Mouse (Mus musculus): ENCODE measurements around the gene Mdm4. TPM values are rescaled to one million over a fixed set of nuclear protein-coding genes. Genes with fewer than 3 reads are reported as not detected.

The Mdm4 gene
- polyA plus RNA-seq, 1 experiment from 2014 or later = 10.0 TPM

DNA sequence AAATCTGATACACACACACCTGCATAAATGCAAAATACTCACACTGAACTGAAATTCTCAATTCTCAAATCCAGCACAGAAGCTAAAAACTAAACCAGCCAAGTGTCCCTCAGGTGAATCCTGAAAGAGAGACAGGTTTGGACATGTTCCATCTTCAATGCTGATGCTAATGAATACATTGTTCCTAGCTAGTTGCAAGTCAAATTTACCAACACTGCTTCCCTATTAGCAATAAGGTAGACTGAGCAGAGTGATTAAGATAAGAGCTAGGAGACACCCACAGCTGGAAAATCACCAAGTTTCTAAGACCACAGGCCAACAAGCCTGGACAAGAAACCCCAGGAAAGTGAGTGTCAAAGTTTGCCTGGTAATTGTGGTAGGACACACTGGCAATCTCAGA, 11.0 kb downstream of the Mdm4 start:
- no peak overlapping the region for H3K9ac ChIP-seq (ENCODE audit: low read depth, low read length)

GRCm38 (mm10) chr1:133018580-133018979, 11.8 kb downstream of the Mdm4 start:
- H3K9ac ChIP-seq (ENCODE audit: low read depth, low read length) = no peak overlapping the region
- TF ChIP-seq CTCF (IDR thresholded peaks at IDR 0.05; ENCODE audit: low read depth) = no peak
- no peaks in the 10 kb centered on the region for H3K27me3 ChIP-seq (replicated peaks; ENCODE audit: control insufficient read depth, insufficient read depth, low read length)
- H3K36me3 ChIP-seq (ENCODE audit: control insufficient read depth, insufficient read depth) = peaks cover 22% of the 10 kb centered on the region
- 89% methylated on average over 2 of the region's 2 CpGs for WGBS
- H3K27ac ChIP-seq (ENCODE audit: low read depth, low read length) = no peak overlapping the region
- H3K4me2 ChIP-seq (replicated peaks; ENCODE audit: low read depth) = no peak overlapping the region
- no peak overlapping the region for H3K4me3 ChIP-seq (ENCODE audit: low read depth, low read length)
- no peaks in the 10 kb centered on the region for H3K9me3 ChIP-seq (ENCODE audit: control insufficient read depth)
- no peak for ATAC-seq
- H3K4me1 ChIP-seq (replicated peaks; ENCODE audit: control insufficient read depth, insufficient read depth, low read length) = no peaks in the 10 kb centered on the region

More for the DNA sequence above, 11.0 kb downstream of the Mdm4 start:
- peaks cover 20% of the 10 kb centered on the region for H3K36me3 ChIP-seq (ENCODE audit: control insufficient read depth, insufficient read depth)
- H3K27ac ChIP-seq (ENCODE audit: low read depth, low read length) = no peak overlapping the region
- H3K9me3 ChIP-seq (ENCODE audit: control insufficient read depth) = no peaks in the 10 kb centered on the region
- no peak overlapping the region for H3K4me3 ChIP-seq (ENCODE audit: low read depth, low read length)
- H3K4me1 ChIP-seq (replicated peaks; ENCODE audit: control insufficient read depth, insufficient read depth, low read length) = no peaks in the 10 kb centered on the region; the same call in 1 of the 2 replicates
- no peaks in the 10 kb centered on the region for H3K27me3 ChIP-seq (replicated peaks; ENCODE audit: control insufficient read depth, insufficient read depth, low read length)
- ATAC-seq = no peak
- H3K4me2 ChIP-seq (replicated peaks; ENCODE audit: low read depth) = no peak overlapping the region
- no peak for TF ChIP-seq CTCF (IDR thresholded peaks at IDR 0.05; ENCODE audit: low read depth)

GRCm38 (mm10) chr1:133016775-133017428, 13.5 kb downstream of the Mdm4 start:
- no peak overlapping the region for H3K4me3 ChIP-seq (ENCODE audit: low read depth, low read length)
- H3K9ac ChIP-seq (ENCODE audit: low read depth, low read length) = no peak overlapping the region
- no peak overlapping the region for H3K4me2 ChIP-seq (replicated peaks; ENCODE audit: low read depth)
- no peaks in the 10 kb centered on the region for H3K9me3 ChIP-seq (ENCODE audit: control insufficient read depth)
- no peaks in the 10 kb centered on the region for H3K27me3 ChIP-seq (replicated peaks; ENCODE audit: control insufficient read depth, insufficient read depth, low read length)
- ATAC-seq = no peak
- H3K36me3 ChIP-seq (ENCODE audit: control insufficient read depth, insufficient read depth) = peaks cover 22% of the 10 kb centered on the region
- no peaks in the 10 kb centered on the region for H3K4me1 ChIP-seq (replicated peaks; ENCODE audit: control insufficient read depth, insufficient read depth, low read length)
- no peak for TF ChIP-seq CTCF (IDR thresholded peaks at IDR 0.05; ENCODE audit: low read depth)
- WGBS = 93% methylated on average over 9 of the region's 9 CpGs
- no peak overlapping the region for H3K27ac ChIP-seq (ENCODE audit: low read depth, low read length)

DNA sequence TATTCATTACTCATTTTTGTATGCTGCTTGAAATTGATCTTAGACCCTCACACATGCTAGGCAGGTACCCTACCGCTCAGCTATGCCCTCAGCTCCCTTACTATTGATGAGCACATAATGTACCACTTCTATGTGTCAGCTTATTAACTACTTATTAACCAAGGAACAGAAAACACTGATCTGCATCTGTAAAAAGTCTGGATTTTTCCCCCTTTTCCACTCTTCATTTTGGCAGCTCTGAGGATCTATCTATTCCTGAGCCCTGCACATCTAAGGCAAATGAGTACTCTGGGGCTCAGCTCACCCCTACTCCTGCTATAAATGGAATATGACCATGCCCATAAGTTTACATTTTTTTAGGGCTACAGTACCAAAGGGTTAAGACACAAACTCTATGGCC, 16.2 kb downstream of the Mdm4 start:
- no peak overlapping the region for H3K4me2 ChIP-seq (replicated peaks; ENCODE audit: low read depth)
- H3K27ac ChIP-seq (ENCODE audit: low read depth, low read length) = no peak overlapping the region
- H3K36me3 ChIP-seq (ENCODE audit: control insufficient read depth, insufficient read depth) = peaks cover 35% of the 10 kb centered on the region
- no peaks in the 10 kb centered on the region for H3K4me1 ChIP-seq (replicated peaks; ENCODE audit: control insufficient read depth, insufficient read depth, low read length)
- H3K27me3 ChIP-seq (replicated peaks; ENCODE audit: control insufficient read depth, insufficient read depth, low read length) = no peaks in the 10 kb centered on the region
- WGBS = 95% methylated on average over 1 of the region's 1 CpGs
- no peaks in the 10 kb centered on the region for H3K9me3 ChIP-seq (ENCODE audit: control insufficient read depth)
- H3K4me3 ChIP-seq (ENCODE audit: low read depth, low read length) = no peak overlapping the region
- no peak for TF ChIP-seq CTCF (IDR thresholded peaks at IDR 0.05; ENCODE audit: low read depth)
- H3K9ac ChIP-seq (ENCODE audit: low read depth, low read length) = no peak overlapping the region
- ATAC-seq = no peak

DNA sequence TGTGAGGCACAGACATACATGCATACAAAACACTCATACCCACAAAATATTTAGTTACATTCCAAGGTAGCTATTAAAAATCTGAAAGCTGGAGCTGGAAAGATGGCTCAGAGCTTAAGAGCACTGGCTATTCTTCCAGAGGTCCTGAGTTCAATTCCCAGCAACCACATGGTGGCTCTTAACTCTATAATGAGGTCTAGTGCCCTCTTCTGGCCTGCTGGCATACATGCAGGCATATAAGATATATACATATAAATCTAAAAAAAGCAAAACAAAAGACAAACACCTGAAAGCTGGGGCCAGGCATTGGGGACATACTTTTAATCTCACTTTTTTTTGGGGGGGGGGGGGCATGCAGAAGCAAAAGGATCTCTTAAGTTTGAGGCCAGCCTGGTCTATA, 17.0 kb downstream of the Mdm4 start:
- no peaks in the 10 kb centered on the region for H3K9me3 ChIP-seq (ENCODE audit: control insufficient read depth)
- no peaks in the 10 kb centered on the region for H3K4me1 ChIP-seq (replicated peaks; ENCODE audit: control insufficient read depth, insufficient read depth, low read length)
- TF ChIP-seq CTCF (IDR thresholded peaks at IDR 0.05; ENCODE audit: low read depth) = peak; percentile 37
- ATAC-seq = no peak
- H3K4me3 ChIP-seq (ENCODE audit: low read depth, low read length) = no peak overlapping the region
- H3K36me3 ChIP-seq (ENCODE audit: control insufficient read depth, insufficient read depth) = peaks cover 37% of the 10 kb centered on the region
- H3K4me2 ChIP-seq (replicated peaks; ENCODE audit: low read depth) = no peak overlapping the region
- no peaks in the 10 kb centered on the region for H3K27me3 ChIP-seq (replicated peaks; ENCODE audit: control insufficient read depth, insufficient read depth, low read length)
- H3K9ac ChIP-seq (ENCODE audit: low read depth, low read length) = no peak overlapping the region
- H3K27ac ChIP-seq (ENCODE audit: low read depth, low read length) = no peak overlapping the region

DNA sequence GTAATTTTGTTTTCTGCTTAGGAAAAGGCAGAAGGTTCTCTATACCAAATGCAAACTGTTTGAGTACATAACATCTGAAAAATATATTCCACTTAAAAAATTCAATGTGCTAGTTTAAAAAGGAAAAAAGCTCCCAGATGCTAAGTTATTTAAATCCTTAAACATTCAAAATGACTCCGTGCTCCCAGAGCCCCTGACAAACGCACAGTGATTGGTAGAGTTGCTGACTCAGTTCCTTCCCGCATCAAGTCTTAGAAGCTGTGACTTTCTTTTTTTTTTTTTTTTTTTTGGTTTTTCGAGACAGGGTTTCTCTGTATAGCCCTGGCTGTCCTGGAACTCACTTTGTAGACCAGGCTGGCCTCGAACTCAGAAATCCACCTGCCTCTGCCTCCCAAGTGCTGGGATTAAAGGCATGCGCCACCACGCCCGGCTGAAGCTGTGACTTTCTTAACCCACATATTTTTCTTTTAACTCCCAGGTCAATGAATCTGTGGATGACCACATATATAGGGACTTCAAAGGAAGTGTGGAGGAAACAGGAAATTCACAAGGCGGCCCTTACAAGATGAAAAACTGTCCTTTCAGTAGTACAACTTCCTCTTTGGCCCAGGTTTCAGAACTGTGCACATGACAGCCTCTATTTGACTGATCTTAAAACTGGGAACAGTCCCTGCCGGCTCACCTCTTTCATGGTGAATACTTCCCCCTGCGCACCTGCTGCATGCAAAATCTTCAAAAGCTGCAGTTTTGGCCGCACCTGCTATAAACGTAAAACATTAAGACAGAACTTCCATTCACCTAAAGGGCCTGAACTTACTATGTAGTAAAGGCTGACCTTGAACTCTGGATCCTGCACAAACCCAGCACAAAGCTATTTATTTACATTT, 18.2 kb downstream of the Mdm4 start:
- Histone ChIP-seq H3K36me3 (ENCODE audit: control insufficient read depth, insufficient read depth) (peaks cover 28% of the 10 kb centered on the region), H3K9me3 (ENCODE audit: control insufficient read depth) (no peaks in the 10 kb centered on the region), H3K27ac (ENCODE audit: low read depth, low read length) (no peak overlapping the region; the same call in 1 of the 2 replicates), H3K4me1 (replicated peaks; ENCODE audit: control insufficient read depth, insufficient read depth, low read length) (no peaks in the 10 kb centered on the region), H3K4me2 (replicated peaks; ENCODE audit: low read depth) (no peak overlapping the region), H3K9ac (ENCODE audit: low read depth, low read length) (no peak overlapping the region), H3K27me3 (replicated peaks; ENCODE audit: control insufficient read depth, insufficient read depth, low read length) (no peaks in the 10 kb centered on the region), H3K4me3 (ENCODE audit: low read depth, low read length) (no peak overlapping the region)
- no peak for ATAC-seq
- no peak for TF ChIP-seq CTCF (IDR thresholded peaks at IDR 0.05; ENCODE audit: low read depth)
- 74% methylated on average over 11 of the region's 13 CpGs for WGBS
